Mouse (Mus musculus) MEL (cell line): Measurements from ENCODE around the gene Btbd11. TPM values are rescaled to one million over a fixed set of nuclear protein-coding genes. Genes with fewer than 3 reads are reported as not detected.

ENCODE experiments used
- DNase-seq: peaks from one replicate; pipeline ENCODE4 v3.0.0; 2011; ENCODE audit warnings: low read depth, low spot score
- H3K27ac ChIP-seq: 2 replicates; pipeline ENCODE4 v1.5.1; 2012; ENCODE audit warnings: low read depth, mild to moderate bottlenecking, control low read depth, low read length, moderate library complexity; ENCODE audit not compliant: control insufficient read depth
- H3K27me3 ChIP-seq, 2 experiments: fragments of 150-350 bp in 1 of 2; sonication (generic) in 1 of 2; 2 replicates each; pipeline ENCODE4 v1.6.1; 2012; ENCODE audit warnings: low read length in 2 of 2, mild to moderate bottlenecking in 2 of 2, improper control_type of control experiment in 1 of 2, moderate library complexity in 1 of 2; ENCODE audit not compliant: insufficient read depth in 2 of 2, control insufficient read depth in 1 of 2
- H3K36me3 ChIP-seq, 2 experiments: 2 replicates each; pipeline ENCODE4 v1.6.1; 2012 to 2014; ENCODE audit warnings: low read length in 2 of 2, improper control_type of control experiment in 1 of 2, inconsistent platforms in 1 of 2, mild to moderate bottlenecking in 1 of 2; ENCODE audit not compliant: insufficient read depth in 2 of 2, control insufficient read depth in 1 of 2
- H3K4me1 ChIP-seq, 2 experiments: fragments of 150-350 bp in 1 of 2; sonication (generic) in 1 of 2; 2 replicates each; pipeline ENCODE4 v1.6.1; 2012; ENCODE audit warnings: low read length in 2 of 2, improper control_type of control experiment in 1 of 2, mild to moderate bottlenecking in 1 of 2; ENCODE audit not compliant: insufficient read depth in 2 of 2, control insufficient read depth in 1 of 2
- H3K4me3 ChIP-seq, 2 experiments: fragments of 150-350 bp in 1 of 2; sonication (generic) in 1 of 2; 2 replicates each; pipeline ENCODE4 v1.5.1; 2012; ENCODE audit warnings: low read depth in 2 of 2, low read length in 2 of 2, mild to moderate bottlenecking in 2 of 2, moderate library complexity in 2 of 2, control low read depth in 1 of 2, improper control_type of control experiment in 1 of 2; ENCODE audit not compliant: control insufficient read depth in 1 of 2, insufficient read depth in 1 of 2
- H3K79me2 ChIP-seq: 2 replicates; pipeline ENCODE4 v1.6.1; 2012; ENCODE audit warnings: mild to moderate bottlenecking, low read length, moderate library complexity; ENCODE audit not compliant: control insufficient read depth, poor library complexity, insufficient read depth
- H3K9ac ChIP-seq: 2 replicates; pipeline ENCODE4 v1.6.1; 2012; ENCODE audit warnings: low read depth, mild to moderate bottlenecking, control low read depth, low read length, moderate library complexity; ENCODE audit not compliant: control insufficient read depth, poor library complexity, severe bottlenecking
- H3K9me3 ChIP-seq: fragments of 150-350 bp; sonication (generic); replicated peaks from 2 replicates; pipeline ENCODE4 v1.6.1; 2012; ENCODE audit warnings: mild to moderate bottlenecking, low read length, improper control_type of control experiment, moderate library complexity; ENCODE audit not compliant: insufficient read depth
- CHD2 ChIP-seq: IDR thresholded peaks from 2 replicates; pipeline ENCODE4 v1.6.1; 2011; ENCODE audit warnings: low read length, improper control_type of control experiment
- CTCF ChIP-seq, 3 experiments: IDR thresholded peaks in 2 of 3; conservative IDR thresholded peaks in 1 of 3; 2 replicates each; pipeline ENCODE4 v1.5.1; 2011 to 2012; ENCODE audit warnings: low read length in 3 of 3, low read depth in 2 of 3, mild to moderate bottlenecking in 2 of 3, improper control_type of control experiment in 1 of 3, inconsistent platforms in 1 of 3, mixed read lengths in 1 of 3, moderate library complexity in 1 of 3; ENCODE audit not compliant: control insufficient read depth in 1 of 3, insufficient read depth in 1 of 3, poor library complexity in 1 of 3, severe bottlenecking in 1 of 3
- E2F4 ChIP-seq: IDR thresholded peaks from 2 replicates; pipeline ENCODE4 v1.6.1; 2011; ENCODE audit warnings: low read depth, low read length, improper control_type of control experiment, borderline replicate concordance
- ETS1 ChIP-seq: IDR thresholded peaks from 2 replicates; pipeline ENCODE4 v1.6.1; 2012; ENCODE audit warnings: low read depth, mild to moderate bottlenecking, inconsistent platforms, low read length, improper control_type of control experiment, moderate library complexity
- GATA1 ChIP-seq: IDR thresholded peaks from 2 replicates; pipeline ENCODE4 v1.6.1; 2011; ENCODE audit warnings: low read depth, low read length, improper control_type of control experiment
- HCFC1 ChIP-seq: IDR thresholded peaks from 2 replicates; pipeline ENCODE4 v1.6.1; 2012; ENCODE audit warnings: low read depth, mild to moderate bottlenecking, inconsistent platforms, low read length, improper control_type of control experiment, moderate library complexity
- JUND ChIP-seq: IDR thresholded peaks from 2 replicates; pipeline ENCODE4 v1.6.1; 2011; ENCODE audit warnings: low read depth, mild to moderate bottlenecking, improper control_type of control experiment, low read length
- KAT2A ChIP-seq: conservative IDR thresholded peaks from 2 replicates; pipeline ENCODE4 v1.6.1; 2012; ENCODE audit warnings: low read depth, low read length, improper control_type of control experiment, inconsistent platforms
- MXI1 ChIP-seq: IDR thresholded peaks from 2 replicates; pipeline ENCODE4 v1.6.1; 2011; ENCODE audit warnings: mild to moderate bottlenecking, low read depth, low read length, improper control_type of control experiment
- MYB ChIP-seq: IDR thresholded peaks from 2 replicates; pipeline ENCODE4 v1.6.1; 2011; ENCODE audit warnings: mild to moderate bottlenecking, low read depth, low read length, improper control_type of control experiment
- NELFE ChIP-seq: IDR thresholded peaks from 2 replicates; pipeline ENCODE4 v1.6.1; 2011; ENCODE audit warnings: low read depth, low read length, improper control_type of control experiment
- NRF1 ChIP-seq: IDR thresholded peaks from 2 replicates; pipeline ENCODE4 v1.6.1; 2014; ENCODE audit warnings: low read depth, mild to moderate bottlenecking, inconsistent platforms, low read length, improper control_type of control experiment, moderate library complexity; ENCODE audit not compliant: poor library complexity, insufficient read depth, severe bottlenecking
- POLR2A ChIP-seq, 2 experiments: IDR thresholded peaks; 2 replicates each; pipeline ENCODE4 v1.6.1; 2011 to 2012; ENCODE audit warnings: low read length in 2 of 2, mild to moderate bottlenecking in 2 of 2, control low read depth in 1 of 2, improper control_type of control experiment in 1 of 2, low read depth in 1 of 2, moderate library complexity in 1 of 2; ENCODE audit not compliant: control insufficient read depth in 1 of 2, insufficient read depth in 1 of 2, poor library complexity in 1 of 2
- TAL1 ChIP-seq: IDR thresholded peaks from 2 replicates; pipeline ENCODE4 v1.6.1; 2012; ENCODE audit warnings: mild to moderate bottlenecking, inconsistent platforms, low read length, moderate library complexity, mixed read lengths
- TBP ChIP-seq: IDR thresholded peaks from 2 replicates; pipeline ENCODE4 v1.8.0; 2011; ENCODE audit warnings: low read depth, low read length, improper control_type of control experiment
- TCF12 ChIP-seq: IDR thresholded peaks from 2 replicates; pipeline ENCODE4 v1.6.1; 2014; ENCODE audit warnings: low read depth, mild to moderate bottlenecking, inconsistent platforms, low read length, improper control_type of control experiment, moderate library complexity
- ZC3H11A ChIP-seq: IDR thresholded peaks from 2 replicates; pipeline ENCODE4 v1.6.1; 2012; ENCODE audit warnings: low read depth, mild to moderate bottlenecking, inconsistent platforms, low read length, improper control_type of control experiment
- ZMIZ1 ChIP-seq: IDR thresholded peaks from 2 replicates; pipeline ENCODE4 v1.6.1; 2012; ENCODE audit warnings: low read depth, mild to moderate bottlenecking, inconsistent platforms, low read length, improper control_type of control experiment, moderate library complexity
- ZNF384 ChIP-seq: IDR thresholded peaks from 2 replicates; pipeline ENCODE4 v1.6.1; 2012; ENCODE audit warnings: low read depth, mild to moderate bottlenecking, inconsistent platforms, low read length, improper control_type of control experiment
- polyA plus RNA-seq, 2 experiments: library from polyadenylated mRNA; stranded (reverse) in 1 of 2; unstranded in 1 of 2; fragments of >175 nt in 1 of 2; fragments of >200 nt in 1 of 2; gene quantifications; 2 replicates each; pipeline versions ENCODE4 v1.2.1 to v1.2.4; 2012; ENCODE audit warnings: low replicate concordance in 2 of 2, low read depth in 1 of 2; ENCODE audit not compliant: insufficient read length in 2 of 2, insufficient read depth in 1 of 2, missing spikeins in 1 of 2
- total RNA-seq: library from RNA; depleted of rRNA; stranded (reverse); fragments of 300-350 nt; gene quantifications from 2 replicates; pipeline ENCODE4 v1.2.3, GENCODE M21; 2012; rRNA removed

Btbd11 gene
- total RNA-seq (not detected in 2 replicates), polyA plus RNA-seq (not detected)

DNA sequence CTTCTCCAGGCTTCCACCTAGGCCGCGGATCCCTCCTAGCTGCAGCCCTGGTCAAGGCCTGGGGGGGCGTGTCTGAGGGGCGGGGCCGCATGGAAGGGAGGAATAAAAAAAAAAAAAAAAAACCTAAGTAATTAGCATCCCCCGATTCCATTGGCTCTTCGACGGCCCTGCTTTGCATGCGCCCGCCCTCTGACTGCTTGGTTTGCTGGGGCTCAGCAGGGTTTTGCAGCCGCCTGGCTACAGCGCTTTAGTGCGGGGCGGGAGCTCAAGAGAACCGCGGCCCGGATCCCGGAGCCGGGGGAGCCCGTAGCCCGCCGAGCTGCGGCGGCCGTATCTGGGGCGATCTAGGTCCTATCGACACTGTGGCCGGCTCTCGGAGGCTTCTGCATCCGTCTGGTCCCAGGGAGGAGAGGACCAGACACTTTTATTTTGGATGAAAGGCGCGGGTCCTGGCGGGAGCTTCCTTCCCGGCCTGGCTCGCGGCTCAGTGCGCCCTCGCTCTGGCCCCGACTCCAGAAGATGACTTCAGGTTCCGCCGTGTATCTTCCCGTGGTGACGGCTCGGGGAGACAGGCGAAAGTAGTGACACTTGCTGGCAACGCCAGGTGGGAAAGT, at the start of gene Btbd11:
Btbd11 (plus strand) TSS at position 210 of the 614 bp plus-strand sequence.
- Histone ChIP-seq H3K27ac (no peak within 1 kb of the TSS), H3K9me3 (no peaks in the 10 kb centered on the region), H3K79me2 (no peaks in the 10 kb centered on the region), H3K4me1 (no peaks in the 10 kb centered on the region), H3K9ac (no peak within 1 kb of the TSS), H3K27me3 (no peaks in the 10 kb centered on the region), H3K4me3 (no peak within 1 kb of the TSS), H3K36me3 (no peaks in the 10 kb centered on the region)
- TF ChIP-seq POLR2A (IDR thresholded peaks at IDR 0.05; ENCODE audit: control insufficient read depth in 1 of 2, insufficient read depth in 1 of 2, low read depth in 1 of 2, low read length in 2 of 2, poor library complexity in 1 of 2) = no peak
- TF ChIP-seq TAL1 = no peak
- no peak for TF ChIP-seq TCF12
- no peak for TF ChIP-seq ZMIZ1
- DNase-seq = no peak

DNA sequence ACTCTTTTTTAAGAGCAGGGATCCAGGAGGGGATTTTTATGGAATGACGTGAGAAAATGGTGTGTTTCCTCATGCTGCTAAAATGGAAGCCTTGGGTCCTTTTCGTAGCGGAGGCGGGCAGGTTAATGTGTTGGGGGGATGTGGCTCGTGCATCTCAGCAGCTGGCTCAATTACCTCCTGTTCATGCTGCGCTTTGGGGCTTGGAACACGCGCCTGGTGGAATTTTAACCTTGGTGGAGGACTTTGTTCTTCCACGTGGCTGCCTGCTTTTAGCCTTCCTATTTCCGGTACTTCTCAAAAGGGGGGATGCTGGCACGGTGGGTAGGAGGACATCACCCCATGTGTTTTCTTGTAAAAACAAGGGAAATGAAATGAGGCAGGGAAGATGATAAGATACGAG, 47.9 kb upstream of the Btbd11 start:
- Histone ChIP-seq H3K4me1 (no peaks in the 10 kb centered on the region), H3K9ac (no peak overlapping the region), H3K79me2 (no peaks in the 10 kb centered on the region), H3K36me3 (no peaks in the 10 kb centered on the region), H3K4me3 (no peak overlapping the region), H3K27me3 (no peaks in the 10 kb centered on the region), H3K9me3 (no peaks in the 10 kb centered on the region), H3K27ac (no peak overlapping the region)
- TF ChIP-seq ZC3H11A (no peak), HCFC1 (no peak), KAT2A (no peak), NELFE (no peak), ETS1 (no peak), MYB (no peak), MXI1 (no peak), ZNF384 (no peak), JUND (no peak), TAL1 (no peak), NRF1 (no peak), GATA1 (no peak), E2F4 (no peak), TBP (no peak), CTCF (IDR thresholded peaks at IDR 0.05 in 2 of 3, conservative IDR thresholded peaks at IDR 0.05 in 1 of 3; ENCODE audit: control insufficient read depth in 1 of 3, insufficient read depth in 1 of 3, low read depth in 2 of 3, low read length in 3 of 3, poor library complexity in 1 of 3, severe bottlenecking in 1 of 3) (no peak), CHD2 (no peak)
- DNase-seq = no peak
